Mouse (Mus musculus): ENCODE data around the gene Ly6g6c. TPM values are rescaled to one million over a fixed set of nuclear protein-coding genes. Genes with fewer than 3 reads are reported as not detected.
A peak's percentile ranks its signal among the peaks of the same experiment; 100 is the strongest.

Ly6g6c gene
- polyA plus RNA-seq, 1 experiment from 2014 or later = 21.2 TPM

DNA sequence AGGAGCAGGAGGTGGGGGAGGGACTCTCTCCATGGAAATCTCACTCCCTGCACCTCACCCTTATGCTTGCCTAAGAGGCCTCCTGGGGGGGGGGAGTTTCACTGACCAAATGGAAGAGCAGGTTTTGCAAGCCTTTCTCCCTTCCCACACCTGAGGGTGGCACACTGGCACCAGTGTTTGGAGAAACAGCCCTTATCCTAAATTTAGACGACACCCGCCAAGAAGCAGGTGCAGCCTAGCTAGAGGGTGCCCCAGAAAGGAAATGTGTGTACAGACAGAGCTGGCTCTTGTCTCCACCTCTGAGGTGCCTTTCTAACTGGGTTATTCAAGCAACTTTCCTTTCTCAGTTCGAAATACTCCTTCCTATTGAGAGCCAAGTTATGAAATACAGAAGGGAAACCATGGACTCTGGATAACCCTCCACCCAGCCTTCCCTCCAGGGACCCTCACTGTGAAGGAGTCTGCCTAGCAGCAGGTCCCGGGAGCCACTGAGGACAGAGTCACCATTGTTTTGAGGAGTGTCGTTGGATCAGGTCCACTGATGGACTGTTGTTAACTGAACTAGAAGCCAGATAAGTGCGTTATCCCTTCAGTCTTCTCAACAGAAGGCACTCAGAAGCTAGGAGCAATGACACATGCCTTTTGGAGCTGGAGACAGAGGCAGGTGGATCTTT is 5.5 kb downstream of the Ly6g6c start:
- H3K36me3 ChIP-seq (ENCODE audit: control insufficient read depth, insufficient read depth, low read length) = no peaks in the 10 kb centered on the region
- no peak overlapping the region for H3K4me3 ChIP-seq (ENCODE audit: low read depth, low read length)
- WGBS = 32% methylated on average over 6 of the region's 6 CpGs
- DNase-seq (ENCODE audit: low spot score) = no peak
- peaks cover 13% of the 10 kb centered on the region; the same call in 1 of the 2 replicates for H3K27me3 ChIP-seq (replicated peaks; ENCODE audit: control insufficient read depth, insufficient read depth, low read length)
- H3K9me3 ChIP-seq (ENCODE audit: control insufficient read depth, low read length) = no peaks in the 10 kb centered on the region
- ATAC-seq (ENCODE audit: low read depth) = no peak
- H3K4me2 ChIP-seq (ENCODE audit: low read depth, low read length) = no peak overlapping the region
- no peak overlapping the region for H3K9ac ChIP-seq (ENCODE audit: low read depth, low read length)
- H3K27ac ChIP-seq (replicated peaks; ENCODE audit: low read depth, low read length) = no peak overlapping the region
- no peaks in the 10 kb centered on the region for H3K4me1 ChIP-seq (ENCODE audit: control insufficient read depth, insufficient read depth, low read length)

DNA sequence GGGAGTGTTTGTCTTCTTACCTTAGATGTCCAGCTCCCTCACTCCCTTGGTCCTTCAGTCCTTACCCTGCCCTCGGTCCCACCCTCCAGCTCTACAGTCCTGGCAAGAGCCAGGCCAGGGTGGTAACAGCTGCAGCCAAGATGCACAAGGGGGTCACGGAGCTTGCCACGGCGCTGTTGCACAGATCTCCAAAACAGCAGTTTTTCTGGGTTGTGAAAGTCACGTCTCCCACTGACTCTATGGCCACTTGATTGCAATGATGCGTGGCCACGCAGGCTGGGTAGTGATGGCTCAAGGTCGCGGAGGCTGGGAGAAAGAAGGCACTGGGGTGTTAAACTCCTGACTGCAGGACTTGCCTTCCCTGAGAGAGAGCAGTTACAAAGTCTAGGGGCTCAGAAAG is 6.3 kb downstream of the Ly6g6c start:
- ATAC-seq (ENCODE audit: low read depth) (no peak), DNase-seq (ENCODE audit: low spot score) (no peak)
- 73% methylated on average over 9 of the region's 9 CpGs for WGBS
- Histone ChIP-seq H3K27me3 (replicated peaks; ENCODE audit: control insufficient read depth, insufficient read depth, low read length) (0 out of 2 replicates have a peak, but pooled peaks cover 8% of the 10 kb centered on the region), H3K27ac (replicated peaks; ENCODE audit: low read depth, low read length) (no peak overlapping the region), H3K4me2 (ENCODE audit: low read depth, low read length) (no peak overlapping the region), H3K9me3 (ENCODE audit: control insufficient read depth, low read length) (no peaks in the 10 kb centered on the region), H3K4me3 (ENCODE audit: low read depth, low read length) (no peak overlapping the region), H3K4me1 (ENCODE audit: control insufficient read depth, insufficient read depth, low read length) (no peaks in the 10 kb centered on the region), H3K36me3 (ENCODE audit: control insufficient read depth, insufficient read depth, low read length) (no peaks in the 10 kb centered on the region), H3K9ac (ENCODE audit: low read depth, low read length) (no peak overlapping the region)

DNA sequence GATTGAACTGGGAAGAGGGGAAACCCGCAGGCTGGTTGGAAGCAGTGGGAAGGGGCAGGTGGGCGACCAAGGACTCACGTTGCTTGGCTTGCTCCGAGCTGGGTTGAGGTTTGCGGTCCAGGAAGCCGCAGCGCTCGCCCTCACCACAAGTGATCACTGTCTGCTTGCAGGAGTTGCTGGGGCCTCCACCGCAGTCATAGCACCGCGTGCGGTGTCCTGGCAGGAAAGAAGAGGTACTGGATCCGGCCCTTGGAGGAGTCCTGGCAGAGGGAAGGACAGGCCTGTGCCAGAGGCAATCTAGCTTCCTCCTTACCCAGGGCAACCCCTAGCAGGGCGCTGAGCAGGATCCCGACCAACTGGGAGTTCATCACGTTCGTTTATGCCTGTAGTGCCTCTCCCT is 8.9 kb downstream of the Ly6g6c start:
- Histone ChIP-seq H3K27me3 (replicated peaks; ENCODE audit: control insufficient read depth, insufficient read depth, low read length) (no peaks in the 10 kb centered on the region), H3K4me2 (ENCODE audit: low read depth, low read length) (no peak overlapping the region), H3K4me3 (ENCODE audit: low read depth, low read length) (no peak overlapping the region), H3K36me3 (ENCODE audit: control insufficient read depth, insufficient read depth, low read length) (no peaks in the 10 kb centered on the region), H3K27ac (replicated peaks; ENCODE audit: low read depth, low read length) (no peak overlapping the region), H3K9ac (ENCODE audit: low read depth, low read length) (no peak overlapping the region), H3K4me1 (ENCODE audit: control insufficient read depth, insufficient read depth, low read length) (peaks cover 3% of the 10 kb centered on the region; the same call in 1 of the 2 replicates), H3K9me3 (ENCODE audit: control insufficient read depth, low read length) (no peaks in the 10 kb centered on the region)
- DNase-seq (ENCODE audit: low spot score) (no peak), ATAC-seq (ENCODE audit: low read depth) (0 out of 2 replicates have a peak, but pooled peaks have one; percentile 14)
- WGBS = 54% methylated on average over 8 of the region's 17 CpGs

DNA sequence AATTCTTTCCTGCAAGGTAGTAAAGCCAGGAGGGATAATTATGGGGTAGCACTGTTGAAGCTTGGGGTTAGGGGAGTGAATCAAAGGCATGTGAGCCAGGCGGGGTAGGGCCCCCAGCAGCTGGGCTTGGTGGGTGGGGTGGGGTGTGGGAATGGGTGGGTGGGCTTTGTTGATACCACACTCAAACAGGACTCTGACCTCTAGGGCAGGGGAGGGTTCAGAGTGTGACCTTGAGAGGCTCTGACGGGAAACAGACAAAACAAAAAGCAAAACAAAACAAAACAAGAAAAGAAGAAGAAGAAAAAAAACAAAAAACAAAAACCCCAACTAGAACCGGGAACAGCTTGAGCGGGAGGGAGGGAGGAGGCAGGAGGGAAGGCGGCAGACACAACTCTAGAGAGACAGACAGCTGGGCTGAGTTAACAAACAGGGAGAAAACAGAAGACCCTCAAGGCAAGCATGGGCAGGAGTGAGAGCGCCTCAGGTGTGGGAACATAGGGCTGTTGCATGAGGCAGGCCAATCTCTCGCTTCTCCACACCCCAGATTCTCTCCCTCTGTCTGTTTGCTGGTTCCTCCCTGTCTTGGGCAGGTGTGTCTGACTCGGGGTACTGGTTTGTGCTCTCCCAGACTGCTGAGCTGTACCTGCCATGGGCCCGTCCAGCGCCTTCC is 11.5 kb downstream of the Ly6g6c start, which contains the start of gene Ly6g6e:
Gene Ly6g6e, plus strand, starts transcription at position 396 of the 670 bp plus-strand sequence.
- 9% methylated on average over 10 of the region's 10 CpGs for WGBS
- Histone ChIP-seq H3K4me2 (ENCODE audit: low read depth, low read length) (peak within 1 kb of the TSS; percentile 43), H3K27ac (replicated peaks; ENCODE audit: low read depth, low read length) (no peak within 1 kb of the TSS; the same call in 1 of the 2 replicates), H3K27me3 (replicated peaks; ENCODE audit: control insufficient read depth, insufficient read depth, low read length) (no peaks in the 10 kb centered on the region), H3K36me3 (ENCODE audit: control insufficient read depth, insufficient read depth, low read length) (no peaks in the 10 kb centered on the region), H3K4me1 (ENCODE audit: control insufficient read depth, insufficient read depth, low read length) (peaks cover 3% of the 10 kb centered on the region; the same call in 1 of the 2 replicates), H3K9ac (ENCODE audit: low read depth, low read length) (peak within 1 kb of the TSS; percentile 31), H3K9me3 (ENCODE audit: control insufficient read depth, low read length) (no peaks in the 10 kb centered on the region), H3K4me3 (ENCODE audit: low read depth, low read length) (peak within 1 kb of the TSS; percentile 8; the same call in 1 of the 2 replicates)
- ATAC-seq (ENCODE audit: low read depth) (peak; percentile 47), DNase-seq (ENCODE audit: low spot score) (peak; percentile 39)

DNA sequence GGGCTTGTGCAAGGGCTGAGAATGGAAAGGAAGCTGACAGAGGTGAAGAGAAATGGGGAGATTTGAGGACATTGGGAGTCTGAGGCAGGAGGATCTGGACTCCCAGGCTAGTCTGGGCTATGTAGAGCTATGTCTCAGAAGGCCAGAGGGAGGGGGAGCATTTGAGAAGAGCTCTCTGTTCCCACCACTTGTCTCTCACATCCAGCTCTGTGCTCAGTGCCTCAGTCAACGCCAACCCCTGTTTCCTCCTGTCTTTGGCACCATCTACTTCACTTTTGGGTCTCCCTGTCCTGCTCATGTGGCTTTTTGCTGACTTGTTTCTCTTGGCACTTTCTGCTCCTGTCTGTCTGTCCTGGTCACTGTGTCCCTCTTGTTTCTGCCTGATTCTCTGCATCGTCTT is 12.1 kb downstream of the Ly6g6c start:
- Histone ChIP-seq H3K27ac (replicated peaks; ENCODE audit: low read depth, low read length) (no peak overlapping the region), H3K4me3 (ENCODE audit: low read depth, low read length) (peak overlapping the region; percentile 8; the same call in 1 of the 2 replicates), H3K4me1 (ENCODE audit: control insufficient read depth, insufficient read depth, low read length) (peaks cover 3% of the 10 kb centered on the region; the same call in 1 of the 2 replicates), H3K36me3 (ENCODE audit: control insufficient read depth, insufficient read depth, low read length) (no peaks in the 10 kb centered on the region), H3K4me2 (ENCODE audit: low read depth, low read length) (peak overlapping the region; percentile 43), H3K9ac (ENCODE audit: low read depth, low read length) (peak overlapping the region; percentile 31), H3K27me3 (replicated peaks; ENCODE audit: control insufficient read depth, insufficient read depth, low read length) (no peaks in the 10 kb centered on the region), H3K9me3 (ENCODE audit: control insufficient read depth, low read length) (no peaks in the 10 kb centered on the region)
- 44% methylated on average over 2 of the region's 2 CpGs for WGBS
- DNase-seq (ENCODE audit: low spot score) (no peak), ATAC-seq (ENCODE audit: low read depth) (no peak)

DNA sequence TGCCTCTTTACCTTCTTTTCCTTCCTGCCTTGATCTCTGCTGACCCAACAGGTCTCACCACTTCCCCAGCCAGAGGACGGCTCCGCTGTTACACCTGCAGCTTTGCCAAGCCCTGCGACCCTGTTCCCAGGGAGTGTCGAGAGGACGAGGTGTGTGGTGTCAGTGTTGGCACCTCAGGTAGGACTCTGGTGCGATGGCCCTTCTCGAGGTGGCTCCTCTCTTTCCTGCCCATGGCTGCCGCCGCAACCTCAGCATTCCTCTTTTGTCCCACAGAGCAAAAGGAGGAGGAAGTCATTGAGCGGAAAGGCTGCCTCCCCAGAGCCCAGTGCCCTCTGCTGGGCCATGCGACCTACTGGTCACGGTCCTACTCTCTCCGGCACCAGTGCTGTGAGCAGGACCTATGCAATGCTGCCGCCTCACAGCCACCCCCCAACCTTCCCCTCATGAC is 12.6 kb downstream of the Ly6g6c start, which contains the start of gene Ly6g6d:
Gene Ly6g6d, minus strand, starts transcription at position 280 of the 448 bp plus-strand sequence.
- Histone ChIP-seq H3K9ac (ENCODE audit: low read depth, low read length) (peak within 1 kb of the TSS; percentile 31), H3K27ac (replicated peaks; ENCODE audit: low read depth, low read length) (no peak within 1 kb of the TSS)
- DNase-seq (ENCODE audit: low spot score) = no peak

DNA sequence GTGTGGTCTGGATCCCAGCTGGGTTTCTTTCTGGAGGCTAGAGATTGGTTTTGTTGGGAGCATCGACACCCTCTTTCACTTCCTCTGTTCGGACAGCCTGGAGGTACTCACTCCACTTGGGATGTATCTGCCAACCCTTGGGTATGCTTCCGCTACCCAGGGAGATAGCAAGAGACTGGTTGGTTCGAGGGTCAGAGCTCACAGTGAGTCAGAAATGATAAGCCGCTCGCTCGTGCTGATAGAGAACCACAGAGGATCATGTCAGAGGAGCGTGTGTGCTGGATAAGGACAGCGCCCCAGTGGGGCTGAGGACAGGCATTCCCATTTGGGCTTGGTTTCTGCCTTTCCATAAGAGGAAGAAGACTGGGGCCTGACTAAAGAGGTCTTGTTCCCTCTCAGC is 14.6 kb downstream of the Ly6g6c start:
- H3K4me2 ChIP-seq (ENCODE audit: low read depth, low read length) = no peak overlapping the region
- no peaks in the 10 kb centered on the region for H3K27me3 ChIP-seq (replicated peaks; ENCODE audit: control insufficient read depth, insufficient read depth, low read length)
- ATAC-seq (ENCODE audit: low read depth) (no peak), DNase-seq (ENCODE audit: low spot score) (no peak)
- 65% methylated on average over 9 of the region's 9 CpGs for WGBS
- H3K4me1 ChIP-seq (ENCODE audit: control insufficient read depth, insufficient read depth, low read length) = peaks cover 3% of the 10 kb centered on the region; the same call in 1 of the 2 replicates
- H3K9ac ChIP-seq (ENCODE audit: low read depth, low read length) = no peak overlapping the region; the same call in 1 of the 2 replicates
- no peak overlapping the region for H3K4me3 ChIP-seq (ENCODE audit: low read depth, low read length)
- no peaks in the 10 kb centered on the region for H3K36me3 ChIP-seq (ENCODE audit: control insufficient read depth, insufficient read depth, low read length)
- no peak overlapping the region for H3K27ac ChIP-seq (replicated peaks; ENCODE audit: low read depth, low read length)
- no peaks in the 10 kb centered on the region for H3K9me3 ChIP-seq (ENCODE audit: control insufficient read depth, low read length)

More for the DNA sequence above, 12.6 kb downstream of the Ly6g6c start, which contains the start of gene Ly6g6d:
- ATAC-seq (ENCODE audit: low read depth) = peak; percentile 21
- Histone ChIP-seq H3K4me3 (ENCODE audit: low read depth, low read length) (peak within 1 kb of the TSS; percentile 8; the same call in 1 of the 2 replicates), H3K36me3 (ENCODE audit: control insufficient read depth, insufficient read depth, low read length) (no peaks in the 10 kb centered on the region), H3K27me3 (replicated peaks; ENCODE audit: control insufficient read depth, insufficient read depth, low read length) (no peaks in the 10 kb centered on the region), H3K4me1 (ENCODE audit: control insufficient read depth, insufficient read depth, low read length) (peaks cover 3% of the 10 kb centered on the region; the same call in 1 of the 2 replicates), H3K9me3 (ENCODE audit: control insufficient read depth, low read length) (no peaks in the 10 kb centered on the region), H3K4me2 (ENCODE audit: low read depth, low read length) (peak within 1 kb of the TSS; percentile 43)
- 12% methylated on average over 10 of the region's 14 CpGs for WGBS

DNA sequence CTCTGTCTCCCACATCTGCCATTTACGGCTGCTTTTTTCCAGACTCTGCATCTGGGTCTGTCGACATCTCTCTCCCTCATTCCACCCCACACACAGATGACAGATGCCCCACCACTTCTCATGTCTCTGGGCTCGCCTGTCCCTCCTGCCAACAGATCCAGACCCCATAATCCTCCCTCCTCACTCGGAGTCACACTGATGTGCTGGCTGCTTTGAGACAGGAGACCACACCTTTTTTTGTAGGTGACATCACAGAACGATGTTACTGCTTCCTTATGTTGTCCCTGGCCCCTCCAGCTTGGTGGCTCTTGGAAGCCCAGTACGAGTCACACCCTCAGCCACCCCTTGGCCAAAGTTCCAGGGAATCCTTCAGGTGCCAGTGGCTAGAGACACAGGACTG is 15.1 kb downstream of the Ly6g6c start:
- Histone ChIP-seq H3K4me1 (ENCODE audit: control insufficient read depth, insufficient read depth, low read length) (peaks cover 3% of the 10 kb centered on the region; the same call in 1 of the 2 replicates), H3K27ac (replicated peaks; ENCODE audit: low read depth, low read length) (no peak overlapping the region), H3K4me2 (ENCODE audit: low read depth, low read length) (no peak overlapping the region), H3K4me3 (ENCODE audit: low read depth, low read length) (no peak overlapping the region), H3K36me3 (ENCODE audit: control insufficient read depth, insufficient read depth, low read length) (no peaks in the 10 kb centered on the region), H3K9ac (ENCODE audit: low read depth, low read length) (no peak overlapping the region; the same call in 1 of the 2 replicates), H3K9me3 (ENCODE audit: control insufficient read depth, low read length) (no peaks in the 10 kb centered on the region), H3K27me3 (replicated peaks; ENCODE audit: control insufficient read depth, insufficient read depth, low read length) (no peaks in the 10 kb centered on the region)
- 48% methylated on average over 6 of the region's 6 CpGs for WGBS
- ATAC-seq (ENCODE audit: low read depth) (no peak), DNase-seq (ENCODE audit: low spot score) (no peak)
